Mouse (Mus musculus) liver, embryonic 14.5 days (tissue): ENCODE results near the gene Dpf1.

Experiments used
- CTCF ChIP-seq: IDR thresholded peaks from 2 replicates; pipeline ENCODE4 v1.5.1; 2016; ENCODE audit warnings: antibody characterized with exemption, low read depth, control low read depth
- EP300 ChIP-seq: IDR thresholded peaks from 2 replicates; pipeline ENCODE4 v1.6.1; 2016; ENCODE audit warnings: antibody characterized with exemption, low read depth

- no peak for TF ChIP-seq CTCF
- TF ChIP-seq EP300 = no peak
Observed at GRCm38 (mm10) chr7:29304463-29305262, 912 bp downstream of the Dpf1 start.
